ENCODE assay signal across 13 mouse cellular contexts in genomic region chr11:50105237-50105636, GRCm38 (mm10).
"Had no signal": no experiment of that assay in that cellular context is flagged by ENCODE, and none has a peak within 500 bp of the region (broad histone marks: within the 10 kb centered on the region; RNA-seq: fewer than 3 reads in every experiment).

No protein-coding gene starts in this region.

- ATAC-seq: intestine, postnatal 0 days; liver, embryonic 12.5 days had no signal

- DNase-seq: kidney, adult 8-10 months; kidney, postnatal 14 days; kidney, postnatal 4 days; liver; lung, adult 18-20 months; lung, postnatal 10 days; midbrain, embryonic 14.5 days; retina, postnatal 1 day; right cerebral cortex, postnatal 25 days; thymus, adult 18-20 months; thymus, postnatal 36 days had no signal
